Mouse (Mus musculus): Measurements from ENCODE around the gene Lamc1. TPM values are rescaled to one million over a fixed set of nuclear protein-coding genes. Genes with fewer than 3 reads are reported as not detected.

The Lamc1 gene
- polyA plus RNA-seq, 1 experiment from 2014 or later, result 23.8 TPM

- H3K4me2 ChIP-seq (ENCODE audit: low read length), result no peak overlapping the region
- DNase-seq, result no peak
- WGBS, result 92% methylated on average over 6 of the region's 6 CpGs
- no peak overlapping the region for H3K4me3 ChIP-seq (replicated peaks; ENCODE audit: low read depth, low read length)
- no peaks in the 10 kb centered on the region for H3K27me3 ChIP-seq (ENCODE audit: control insufficient read depth, insufficient read depth, low read length)
- no peaks in the 10 kb centered on the region for H3K9me3 ChIP-seq (ENCODE audit: control insufficient read depth, low read length)
- peaks cover 11% of the 10 kb centered on the region for H3K4me1 ChIP-seq (ENCODE audit: control insufficient read depth, insufficient read depth, low read length)
- no peak for ATAC-seq (ENCODE audit: low FRiP score, low TSS enrichment)
- H3K36me3 ChIP-seq (ENCODE audit: control insufficient read depth, insufficient read depth, low read length), result no peaks in the 10 kb centered on the region
- no peak overlapping the region for H3K9ac ChIP-seq (replicated peaks; ENCODE audit: low read length)
- no peak overlapping the region for H3K27ac ChIP-seq (replicated peaks; ENCODE audit: low read depth, low read length)
Observed at GRCm38 (mm10) chr1:153269681-153270080, 62.9 kb downstream of the Lamc1 start.

GRCm38 (mm10) chr1:153268806-153269309 is 63.7 kb downstream of the Lamc1 start:
- Histone ChIP-seq H3K4me3 (replicated peaks; ENCODE audit: low read depth, low read length) (no peak overlapping the region), H3K36me3 (ENCODE audit: control insufficient read depth, insufficient read depth, low read length) (no peaks in the 10 kb centered on the region), H3K4me1 (ENCODE audit: control insufficient read depth, insufficient read depth, low read length) (peaks cover 12% of the 10 kb centered on the region), H3K9ac (replicated peaks; ENCODE audit: low read length) (no peak overlapping the region), H3K4me2 (ENCODE audit: low read length) (no peak overlapping the region), H3K27me3 (ENCODE audit: control insufficient read depth, insufficient read depth, low read length) (no peaks in the 10 kb centered on the region), H3K9me3 (ENCODE audit: control insufficient read depth, low read length) (no peaks in the 10 kb centered on the region), H3K27ac (replicated peaks; ENCODE audit: low read depth, low read length) (no peak overlapping the region)
- no peak for DNase-seq
- ATAC-seq (ENCODE audit: low FRiP score, low TSS enrichment), result no peak
- 87% methylated on average over 6 of the region's 6 CpGs for WGBS

GRCm38 (mm10) chr1:153268306-153268705 is 64.3 kb downstream of the Lamc1 start:
- Histone ChIP-seq H3K27ac (replicated peaks; ENCODE audit: low read depth, low read length) (no peak overlapping the region), H3K27me3 (ENCODE audit: control insufficient read depth, insufficient read depth, low read length) (no peaks in the 10 kb centered on the region), H3K9ac (replicated peaks; ENCODE audit: low read length) (no peak overlapping the region), H3K36me3 (ENCODE audit: control insufficient read depth, insufficient read depth, low read length) (no peaks in the 10 kb centered on the region), H3K4me3 (replicated peaks; ENCODE audit: low read depth, low read length) (no peak overlapping the region), H3K4me1 (ENCODE audit: control insufficient read depth, insufficient read depth, low read length) (peaks cover 12% of the 10 kb centered on the region), H3K4me2 (ENCODE audit: low read length) (no peak overlapping the region), H3K9me3 (ENCODE audit: control insufficient read depth, low read length) (no peaks in the 10 kb centered on the region)
- DNase-seq (no peak), ATAC-seq (ENCODE audit: low FRiP score, low TSS enrichment) (no peak)
- WGBS, result 95% methylated on average over 7 of the region's 7 CpGs

GRCm38 (mm10) chr1:153267730-153268129 is 64.9 kb downstream of the Lamc1 start:
- Histone ChIP-seq H3K4me1 (ENCODE audit: control insufficient read depth, insufficient read depth, low read length) (peaks cover 12% of the 10 kb centered on the region), H3K4me2 (ENCODE audit: low read length) (no peak overlapping the region), H3K27ac (replicated peaks; ENCODE audit: low read depth, low read length) (no peak overlapping the region), H3K36me3 (ENCODE audit: control insufficient read depth, insufficient read depth, low read length) (no peaks in the 10 kb centered on the region), H3K27me3 (ENCODE audit: control insufficient read depth, insufficient read depth, low read length) (no peaks in the 10 kb centered on the region), H3K9me3 (ENCODE audit: control insufficient read depth, low read length) (no peaks in the 10 kb centered on the region), H3K9ac (replicated peaks; ENCODE audit: low read length) (no peak overlapping the region), H3K4me3 (replicated peaks; ENCODE audit: low read depth, low read length) (no peak overlapping the region)
- no peak for DNase-seq
- no peak for ATAC-seq (ENCODE audit: low FRiP score, low TSS enrichment)
- 79% methylated on average over 7 of the region's 7 CpGs for WGBS

GRCm38 (mm10) chr1:153266891-153267290 is 65.7 kb downstream of the Lamc1 start:
- no peaks in the 10 kb centered on the region for H3K27me3 ChIP-seq (ENCODE audit: control insufficient read depth, insufficient read depth, low read length)
- 0 out of 2 replicates have a peak overlapping the region, but pooled peaks have one; percentile 10 for H3K27ac ChIP-seq (replicated peaks; ENCODE audit: low read depth, low read length)
- DNase-seq (no peak), ATAC-seq (ENCODE audit: low FRiP score, low TSS enrichment) (no peak)
- H3K9ac ChIP-seq (replicated peaks; ENCODE audit: low read length), result no peak overlapping the region; the same call in 1 of the 2 replicates
- peaks cover 4% of the 10 kb centered on the region; the same call in 1 of the 2 replicates for H3K36me3 ChIP-seq (ENCODE audit: control insufficient read depth, insufficient read depth, low read length)
- no peaks in the 10 kb centered on the region for H3K9me3 ChIP-seq (ENCODE audit: control insufficient read depth, low read length)
- peaks cover 12% of the 10 kb centered on the region for H3K4me1 ChIP-seq (ENCODE audit: control insufficient read depth, insufficient read depth, low read length)
- no peak overlapping the region for H3K4me2 ChIP-seq (ENCODE audit: low read length)
- no peak overlapping the region for H3K4me3 ChIP-seq (replicated peaks; ENCODE audit: low read depth, low read length)
- 33% methylated on average over 5 of the region's 5 CpGs for whole genome bisulfite sequencing

- Histone ChIP-seq H3K36me3 (ENCODE audit: control insufficient read depth, insufficient read depth, low read length) (peaks cover 4% of the 10 kb centered on the region; the same call in 1 of the 2 replicates), H3K9ac (replicated peaks; ENCODE audit: low read length) (no peak overlapping the region), H3K4me2 (ENCODE audit: low read length) (no peak overlapping the region), H3K4me3 (replicated peaks; ENCODE audit: low read depth, low read length) (no peak overlapping the region), H3K27ac (replicated peaks; ENCODE audit: low read depth, low read length) (no peak overlapping the region), H3K27me3 (ENCODE audit: control insufficient read depth, insufficient read depth, low read length) (no peaks in the 10 kb centered on the region), H3K4me1 (ENCODE audit: control insufficient read depth, insufficient read depth, low read length) (peaks cover 12% of the 10 kb centered on the region), H3K9me3 (ENCODE audit: control insufficient read depth, low read length) (no peaks in the 10 kb centered on the region)
- ATAC-seq (ENCODE audit: low FRiP score, low TSS enrichment) (no peak), DNase-seq (no peak)
- 74% methylated on average over 7 of the region's 7 CpGs for WGBS
Observed at GRCm38 (mm10) chr1:153265579-153265978, 67.0 kb downstream of the Lamc1 start.

GRCm38 (mm10) chr1:153265066-153265465 is 67.5 kb downstream of the Lamc1 start:
- WGBS, result 16% methylated on average over 7 of the region's 7 CpGs
- Histone ChIP-seq H3K9me3 (ENCODE audit: control insufficient read depth, low read length) (no peaks in the 10 kb centered on the region), H3K4me1 (ENCODE audit: control insufficient read depth, insufficient read depth, low read length) (peaks cover 12% of the 10 kb centered on the region), H3K9ac (replicated peaks; ENCODE audit: low read length) (no peak overlapping the region), H3K27me3 (ENCODE audit: control insufficient read depth, insufficient read depth, low read length) (no peaks in the 10 kb centered on the region), H3K36me3 (ENCODE audit: control insufficient read depth, insufficient read depth, low read length) (peaks cover 4% of the 10 kb centered on the region; the same call in 1 of the 2 replicates), H3K4me3 (replicated peaks; ENCODE audit: low read depth, low read length) (no peak overlapping the region), H3K27ac (replicated peaks; ENCODE audit: low read depth, low read length) (no peak overlapping the region), H3K4me2 (ENCODE audit: low read length) (no peak overlapping the region)
- DNase-seq (peak; percentile 30), ATAC-seq (ENCODE audit: low FRiP score, low TSS enrichment) (no peak)

- no peak overlapping the region for H3K4me3 ChIP-seq (replicated peaks; ENCODE audit: low read depth, low read length)
- DNase-seq, result no peak
- no peak overlapping the region for H3K9ac ChIP-seq (replicated peaks; ENCODE audit: low read length)
- no peaks in the 10 kb centered on the region for H3K27me3 ChIP-seq (ENCODE audit: control insufficient read depth, insufficient read depth, low read length)
- H3K4me2 ChIP-seq (ENCODE audit: low read length), result no peak overlapping the region
- peaks cover 4% of the 10 kb centered on the region; the same call in 1 of the 2 replicates for H3K36me3 ChIP-seq (ENCODE audit: control insufficient read depth, insufficient read depth, low read length)
- no peak for ATAC-seq (ENCODE audit: low FRiP score, low TSS enrichment)
- peaks cover 2% of the 10 kb centered on the region for H3K4me1 ChIP-seq (ENCODE audit: control insufficient read depth, insufficient read depth, low read length)
- no peaks in the 10 kb centered on the region for H3K9me3 ChIP-seq (ENCODE audit: control insufficient read depth, low read length)
- H3K27ac ChIP-seq (replicated peaks; ENCODE audit: low read depth, low read length), result no peak overlapping the region
- 61% methylated on average over 5 of the region's 5 CpGs for WGBS
Observed at GRCm38 (mm10) chr1:153259752-153260300, 72.8 kb downstream of the Lamc1 start.

- Histone ChIP-seq H3K4me1 (ENCODE audit: control insufficient read depth, insufficient read depth, low read length) (no peaks in the 10 kb centered on the region), H3K36me3 (ENCODE audit: control insufficient read depth, insufficient read depth, low read length) (peaks cover 22% of the 10 kb centered on the region), H3K4me2 (ENCODE audit: low read length) (no peak overlapping the region), H3K27ac (replicated peaks; ENCODE audit: low read depth, low read length) (no peak overlapping the region), H3K9me3 (ENCODE audit: control insufficient read depth, low read length) (0 out of 2 replicates have a peak, but pooled peaks cover 3% of the 10 kb centered on the region), H3K27me3 (ENCODE audit: control insufficient read depth, insufficient read depth, low read length) (no peaks in the 10 kb centered on the region), H3K4me3 (replicated peaks; ENCODE audit: low read depth, low read length) (no peak overlapping the region), H3K9ac (replicated peaks; ENCODE audit: low read length) (no peak overlapping the region)
- DNase-seq, result no peak
- ATAC-seq (ENCODE audit: low FRiP score, low TSS enrichment), result no peak
- 96% methylated on average over 4 of the region's 4 CpGs for WGBS
Observed at GRCm38 (mm10) chr1:153252540-153253210, 79.9 kb downstream of the Lamc1 start.

Data from midbrain, embryonic 14.5 days (tissue).